Mouse (Mus musculus) small intestine, adult 2 months (tissue): ENCODE data around the gene Cxcl9. TPM values are rescaled to one million over a fixed set of nuclear protein-coding genes. Genes with fewer than 3 reads are reported as not detected.

ENCODE experiments used
- H3K27ac ChIP-seq: fragments of 200-500 bp; 2 replicates; pipeline ENCODE4 v1.5.1; 2012; ENCODE audit warnings: low read depth, low read length, control low read depth, inconsistent platforms; ENCODE audit not compliant: insufficient read depth
- H3K27me3 ChIP-seq: fragments of 200-500 bp; 2 replicates; pipeline ENCODE4 v1.6.1; 2012; ENCODE audit warnings: mild to moderate bottlenecking, moderate library complexity, low read length, inconsistent platforms; ENCODE audit not compliant: control insufficient read depth, insufficient read depth
- H3K36me3 ChIP-seq: fragments of 200-500 bp; 2 replicates; pipeline ENCODE4 v1.6.1; 2012; ENCODE audit warnings: mild to moderate bottlenecking, low read length, control low read depth, inconsistent platforms; ENCODE audit not compliant: control insufficient read depth, insufficient read depth
- H3K4me1 ChIP-seq: fragments of 200-500 bp; 2 replicates; pipeline ENCODE4 v1.6.1; 2012; ENCODE audit warnings: low read length, inconsistent platforms, mixed read lengths; ENCODE audit not compliant: control insufficient read depth, insufficient read depth, insufficient read length
- H3K4me3 ChIP-seq: fragments of 200-500 bp; 2 replicates; pipeline ENCODE4 v1.5.1; 2012; ENCODE audit warnings: low read depth, mild to moderate bottlenecking, control low read depth, inconsistent platforms, low read length, moderate library complexity
- CTCF ChIP-seq: fragments of 200-500 bp; IDR thresholded peaks from 2 replicates; pipeline ENCODE4 v1.5.1; 2012; ENCODE audit warnings: low read depth, mild to moderate bottlenecking, control low read depth, inconsistent platforms, low read length, moderate library complexity, mixed read lengths; ENCODE audit not compliant: insufficient replicate concordance, insufficient read length; ENCODE audit errors: extremely low read depth
- POLR2A ChIP-seq: fragments of 200-500 bp; IDR thresholded peaks from 2 replicates; pipeline ENCODE4 v1.6.1; 2012; ENCODE audit warnings: low read depth, mild to moderate bottlenecking, control low read depth, inconsistent platforms, low read length, moderate library complexity
- WGBS: fragments of 180-500 bp; shearing (Covaris S2); methylation state at CpG from one replicate; pipeline ENCODE4 v1.1.7; 2018; 5-methylcytosine and 5-hydroxymethylcytosine counted together
- polyA plus RNA-seq: library from polyadenylated mRNA; depleted of rRNA; stranded (reverse); fragments of >200 nt; gene quantifications from 2 replicates; pipeline ENCODE4 v1.2.3, GENCODE M21; 2012

Cxcl9 gene
- polyA plus RNA-seq, 1 experiment = 7.9 TPM

GRCm38 (mm10) chr5:92370392-92370791, 42.5 kb upstream of the Cxcl9 start:
- Histone ChIP-seq H3K4me3 (no peak overlapping the region), H3K36me3 (no peaks in the 10 kb centered on the region), H3K4me1 (peaks cover 16% of the 10 kb centered on the region; the same call in 1 of the 2 replicates), H3K27me3 (no peaks in the 10 kb centered on the region), H3K27ac (no peak overlapping the region)
- no peak for TF ChIP-seq POLR2A
- no peak for TF ChIP-seq CTCF
- 36% methylated on average over 6 of the region's 6 CpGs for WGBS

DNA sequence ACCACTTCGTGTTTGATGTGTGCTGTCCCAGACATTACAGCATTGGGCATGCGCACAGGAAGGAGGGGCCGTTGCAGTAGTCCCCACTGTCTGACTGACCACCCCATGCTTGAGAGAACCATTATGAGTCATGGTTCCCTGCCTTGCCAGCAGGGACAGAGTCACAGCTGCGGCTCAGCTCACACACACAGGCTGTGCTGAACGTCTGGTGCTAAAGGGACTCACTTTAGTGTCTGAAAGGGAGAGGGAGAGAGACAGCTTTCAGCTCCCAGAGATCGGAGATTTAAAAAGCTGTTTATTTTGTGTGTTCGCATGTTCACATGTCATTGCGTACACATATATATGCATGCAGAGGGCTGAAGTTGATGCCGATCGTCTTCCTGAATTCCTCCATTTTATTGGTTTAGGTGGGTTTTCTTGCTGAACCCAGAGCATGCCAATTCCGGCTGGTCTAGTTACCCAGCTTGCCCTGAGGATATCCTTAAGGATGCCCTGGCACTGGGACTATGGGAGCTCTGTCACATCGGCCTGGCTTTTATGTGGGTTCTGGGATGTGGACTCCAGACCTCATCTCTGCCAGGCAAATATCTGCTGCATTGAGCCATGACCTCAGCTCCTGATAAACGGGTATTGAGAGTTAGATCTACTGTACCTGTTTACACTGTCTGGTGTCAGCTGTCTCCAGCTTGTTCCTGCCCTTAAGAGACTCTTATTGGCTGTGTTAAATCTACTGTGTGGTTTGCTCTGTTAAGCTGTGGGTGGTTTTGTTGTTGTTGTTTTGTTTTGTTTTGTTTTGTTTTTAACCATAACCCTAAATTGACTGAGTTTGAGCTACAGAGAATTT, 41.5 kb upstream of the Cxcl9 start:
- no peaks in the 10 kb centered on the region for H3K36me3 ChIP-seq
- no peaks in the 10 kb centered on the region for H3K27me3 ChIP-seq
- TF ChIP-seq CTCF (no peak), POLR2A (no peak)
- no peak overlapping the region for H3K4me3 ChIP-seq
- no peak overlapping the region for H3K27ac ChIP-seq
- 69% methylated on average over 13 of the region's 13 CpGs for WGBS
- peaks cover 16% of the 10 kb centered on the region; the same call in 1 of the 2 replicates for H3K4me1 ChIP-seq

- Histone ChIP-seq H3K27me3 (no peaks in the 10 kb centered on the region), H3K4me3 (no peak overlapping the region), H3K36me3 (no peaks in the 10 kb centered on the region), H3K27ac (no peak overlapping the region), H3K4me1 (peaks cover 16% of the 10 kb centered on the region)
- no peak for TF ChIP-seq CTCF
- no peak for TF ChIP-seq POLR2A
- 69% methylated on average over 10 of the region's 10 CpGs for WGBS
Measured at GRCm38 (mm10) chr5:92368392-92368791, 40.5 kb upstream of the Cxcl9 start.

- no peak for TF ChIP-seq POLR2A
- TF ChIP-seq CTCF = no peak
- peaks cover 16% of the 10 kb centered on the region for H3K4me1 ChIP-seq
- H3K4me3 ChIP-seq = peak overlapping the region; percentile 49
- H3K27me3 ChIP-seq = no peaks in the 10 kb centered on the region
- 25% methylated on average over 6 of the region's 6 CpGs for WGBS
- no peaks in the 10 kb centered on the region for H3K36me3 ChIP-seq
- H3K27ac ChIP-seq = peak overlapping the region; percentile 70
Measured at GRCm38 (mm10) chr5:92366565-92366964, 38.7 kb upstream of the Cxcl9 start.

DNA sequence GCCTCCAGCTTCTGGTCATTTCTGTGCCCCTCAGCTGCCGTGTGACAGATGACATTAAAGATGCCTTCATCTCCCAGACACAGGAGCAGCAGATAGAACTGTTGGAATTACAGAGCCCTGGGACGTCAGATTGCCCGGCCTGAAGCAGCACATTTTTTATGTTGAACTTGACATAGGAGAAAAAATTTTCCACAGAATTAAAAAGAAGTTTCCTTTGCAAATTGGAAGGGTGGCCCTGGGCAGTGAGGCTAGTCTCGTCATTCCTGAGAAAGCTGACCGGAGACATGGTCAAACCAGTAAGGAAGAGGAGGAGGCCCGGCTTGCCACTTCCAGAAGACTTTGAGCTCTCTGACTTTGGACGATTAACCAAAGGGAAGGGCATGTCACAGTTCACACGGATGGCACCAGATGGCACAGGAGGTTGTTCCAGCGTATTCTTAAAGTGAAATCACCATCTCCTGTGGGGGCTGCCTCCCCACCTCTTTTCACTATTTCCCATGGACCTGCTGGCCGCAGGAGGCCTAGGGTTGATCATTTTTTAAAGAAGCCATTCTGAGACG, 37.3 kb upstream of the Cxcl9 start:
- WGBS = 60% methylated on average over 11 of the region's 11 CpGs
- H3K27me3 ChIP-seq = no peaks in the 10 kb centered on the region
- peaks cover 16% of the 10 kb centered on the region for H3K4me1 ChIP-seq
- peak overlapping the region; percentile 61 for H3K4me3 ChIP-seq
- peak; percentile 28; the same call in 1 of the 2 replicates for TF ChIP-seq POLR2A
- no peak for TF ChIP-seq CTCF
- H3K27ac ChIP-seq = peak overlapping the region; percentile 39; the same call in 1 of the 2 replicates
- peaks cover 3% of the 10 kb centered on the region; the same call in 1 of the 2 replicates for H3K36me3 ChIP-seq

GRCm38 (mm10) chr5:92364011-92364410, 36.1 kb upstream of the Cxcl9 start:
- Histone ChIP-seq H3K27me3 (no peaks in the 10 kb centered on the region), H3K4me1 (peaks cover 14% of the 10 kb centered on the region), H3K36me3 (peaks cover 3% of the 10 kb centered on the region; the same call in 1 of the 2 replicates), H3K27ac (no peak overlapping the region), H3K4me3 (no peak overlapping the region)
- 92% methylated on average over 5 of the region's 5 CpGs for WGBS
- TF ChIP-seq POLR2A (no peak), CTCF (no peak)

GRCm38 (mm10) chr5:92363179-92363578, 35.3 kb upstream of the Cxcl9 start:
- H3K27me3 ChIP-seq = no peaks in the 10 kb centered on the region
- H3K27ac ChIP-seq = 0 out of 2 replicates have a peak overlapping the region, but pooled peaks have one; percentile 15
- no peak for TF ChIP-seq POLR2A
- TF ChIP-seq CTCF = no peak

More at GRCm38 (mm10) chr5:92363179-92363578, 35.3 kb upstream of the Cxcl9 start:
- H3K4me3 ChIP-seq = peak overlapping the region; percentile 54
- WGBS = 14% methylated on average over 4 of the region's 4 CpGs
- peaks cover 3% of the 10 kb centered on the region; the same call in 1 of the 2 replicates for H3K36me3 ChIP-seq
- H3K4me1 ChIP-seq = peaks cover 14% of the 10 kb centered on the region
